Mouse (Mus musculus): ENCODE measurements around the gene Suox. TPM values are rescaled to one million over a fixed set of nuclear protein-coding genes. Genes with fewer than 3 reads are reported as not detected.
"Not testable (repeated sequence)": the region's sequence is repeated elsewhere in the genome, so short reads cannot be mapped to it uniquely, and the experiment has no call there.

Gene Suox
- polyA plus RNA-seq (2014; fragmentation: Nextera tagmentation; extraction: Ambion mirVana), result 12.5 and 12.7 TPM in 2 replicates

- Histone ChIP-seq H3K4me2 (peak within 1 kb of the TSS; percentile 79), H3K9me3 (ENCODE audit: control insufficient read depth, low read length) (no peaks in the 10 kb centered on the region), H3K27me3 (ENCODE audit: control insufficient read depth, insufficient read depth, low read length) (no peaks in the 10 kb centered on the region), H3K36me3 (ENCODE audit: control insufficient read depth, insufficient read depth, low read length) (no peaks in the 10 kb centered on the region), H3K4me1 (ENCODE audit: control insufficient read depth, insufficient read depth, low read length) (peaks cover 11% of the 10 kb centered on the region), H3K4me3 (ENCODE audit: low read depth, low read length) (peak within 1 kb of the TSS; percentile 48), H3K9ac (ENCODE audit: low read length) (peak within 1 kb of the TSS; percentile 62), H3K27ac (ENCODE audit: low read depth, low read length) (no peak within 1 kb of the TSS; the same call in 1 of the 2 replicates)
- under 1% methylated on average over 60 of the region's 60 CpGs for WGBS
- ATAC-seq (ENCODE audit: low FRiP score) (peak; percentile 95), DNase-seq (ENCODE audit: low spot score, missing footprints) (peak; percentile 99)
Measured at GRCm38 (mm10) chr10:128673763-128674468, at the start of gene Suox. TSS of gene Suox (minus strand) at chr10:128674073.

GRCm38 (mm10) chr10:128715559-128716537 is 42.0 kb upstream of the Suox start:
- no peak for DNase-seq (ENCODE audit: low spot score, missing footprints)
- ATAC-seq (ENCODE audit: low FRiP score), result no peak
- Histone ChIP-seq H3K4me3 (ENCODE audit: low read depth, low read length) (no peak overlapping the region), H3K27me3 (ENCODE audit: control insufficient read depth, insufficient read depth, low read length) (no peaks in the 10 kb centered on the region), H3K4me2 (no peak overlapping the region), H3K27ac (ENCODE audit: low read depth, low read length) (no peak overlapping the region), H3K36me3 (ENCODE audit: control insufficient read depth, insufficient read depth, low read length) (no peaks in the 10 kb centered on the region), H3K9me3 (ENCODE audit: control insufficient read depth, low read length) (no peaks in the 10 kb centered on the region), H3K9ac (ENCODE audit: low read length) (no peak overlapping the region), H3K4me1 (ENCODE audit: control insufficient read depth, insufficient read depth, low read length) (no peaks in the 10 kb centered on the region)
- 85% methylated on average over 19 of the region's 19 CpGs for WGBS

- not testable (repeated sequence) for H3K27ac ChIP-seq (ENCODE audit: low read depth, low read length); H3K4me3 ChIP-seq (ENCODE audit: low read depth, low read length); DNase-seq (ENCODE audit: low spot score, missing footprints); H3K9ac ChIP-seq (ENCODE audit: low read length); ATAC-seq (ENCODE audit: low FRiP score); H3K4me1 ChIP-seq (ENCODE audit: control insufficient read depth, insufficient read depth, low read length); H3K4me2 ChIP-seq; H3K36me3 ChIP-seq (ENCODE audit: control insufficient read depth, insufficient read depth, low read length); H3K27me3 ChIP-seq (ENCODE audit: control insufficient read depth, insufficient read depth, low read length); H3K9me3 ChIP-seq (ENCODE audit: control insufficient read depth, low read length)
- 92% methylated on average over 7 of the region's 7 CpGs for WGBS
Measured at GRCm38 (mm10) chr10:128711318-128711717, 37.4 kb upstream of the Suox start.

- H3K27me3 ChIP-seq (ENCODE audit: control insufficient read depth, insufficient read depth, low read length), result no peaks in the 10 kb centered on the region
- peak overlapping the region; percentile 59 for H3K4me2 ChIP-seq
- peak overlapping the region; percentile 54; the same call in 1 of the 2 replicates for H3K27ac ChIP-seq (ENCODE audit: low read depth, low read length)
- 13% methylated on average over 11 of the region's 11 CpGs for WGBS
- ATAC-seq (ENCODE audit: low FRiP score), result peak; percentile 39
- H3K4me3 ChIP-seq (ENCODE audit: low read depth, low read length), result peak overlapping the region; percentile 81
- H3K36me3 ChIP-seq (ENCODE audit: control insufficient read depth, insufficient read depth, low read length), result peaks cover 4% of the 10 kb centered on the region; the same call in 1 of the 2 replicates
- no peak for DNase-seq (ENCODE audit: low spot score, missing footprints)
- peaks cover 11% of the 10 kb centered on the region for H3K4me1 ChIP-seq (ENCODE audit: control insufficient read depth, insufficient read depth, low read length)
- H3K9ac ChIP-seq (ENCODE audit: low read length), result peak overlapping the region; percentile 82
- H3K9me3 ChIP-seq (ENCODE audit: control insufficient read depth, low read length), result no peaks in the 10 kb centered on the region
Measured at GRCm38 (mm10) chr10:128705317-128705693, 31.4 kb upstream of the Suox start.

GRCm38 (mm10) chr10:128704491-128705316 is 30.8 kb upstream of the Suox start, which contains the start of gene Cdk2:
TSS of gene Cdk2 (minus strand) at chr10:128705031.
- peak within 1 kb of the TSS; percentile 81 for H3K27ac ChIP-seq (ENCODE audit: low read depth, low read length)
- ATAC-seq (ENCODE audit: low FRiP score), result peak; percentile 96
- H3K9me3 ChIP-seq (ENCODE audit: control insufficient read depth, low read length), result no peaks in the 10 kb centered on the region
- peaks cover 6% of the 10 kb centered on the region; the same call in 1 of the 2 replicates for H3K36me3 ChIP-seq (ENCODE audit: control insufficient read depth, insufficient read depth, low read length)
- no peaks in the 10 kb centered on the region for H3K27me3 ChIP-seq (ENCODE audit: control insufficient read depth, insufficient read depth, low read length)
- H3K9ac ChIP-seq (ENCODE audit: low read length), result peak within 1 kb of the TSS; percentile 82
- peak within 1 kb of the TSS; percentile 81 for H3K4me3 ChIP-seq (ENCODE audit: low read depth, low read length)
- peak within 1 kb of the TSS; percentile 59 for H3K4me2 ChIP-seq
- DNase-seq (ENCODE audit: low spot score, missing footprints), result peak; percentile 99
- under 1% methylated on average over 62 of the region's 62 CpGs for WGBS
- peaks cover 11% of the 10 kb centered on the region for H3K4me1 ChIP-seq (ENCODE audit: control insufficient read depth, insufficient read depth, low read length)

- Histone ChIP-seq H3K4me3 (ENCODE audit: low read depth, low read length) (peak within 1 kb of the TSS; percentile 81), H3K9ac (ENCODE audit: low read length) (peak within 1 kb of the TSS; percentile 82), H3K27ac (ENCODE audit: low read depth, low read length) (peak within 1 kb of the TSS; percentile 81), H3K27me3 (ENCODE audit: control insufficient read depth, insufficient read depth, low read length) (no peaks in the 10 kb centered on the region), H3K9me3 (ENCODE audit: control insufficient read depth, low read length) (no peaks in the 10 kb centered on the region), H3K4me2 (peak within 1 kb of the TSS; percentile 59), H3K4me1 (ENCODE audit: control insufficient read depth, insufficient read depth, low read length) (peaks cover 11% of the 10 kb centered on the region), H3K36me3 (ENCODE audit: control insufficient read depth, insufficient read depth, low read length) (peaks cover 6% of the 10 kb centered on the region)
- WGBS, result 32% methylated on average over 4 of the region's 4 CpGs
- ATAC-seq (ENCODE audit: low FRiP score), result no peak
- DNase-seq (ENCODE audit: low spot score, missing footprints), result no peak
Measured at GRCm38 (mm10) chr10:128703895-128704294, 30.0 kb upstream of the Suox start, which contains the start of gene Pmel. TSS of gene Pmel (plus strand) at chr10:128704195.

- H3K9me3 ChIP-seq (ENCODE audit: control insufficient read depth, low read length), result no peaks in the 10 kb centered on the region
- no peak overlapping the region for H3K27ac ChIP-seq (ENCODE audit: low read depth, low read length)
- DNase-seq (ENCODE audit: low spot score, missing footprints) (no peak), ATAC-seq (ENCODE audit: low FRiP score) (no peak)
- H3K4me2 ChIP-seq, result no peak overlapping the region
- no peak overlapping the region for H3K4me3 ChIP-seq (ENCODE audit: low read depth, low read length)
- no peak overlapping the region for H3K9ac ChIP-seq (ENCODE audit: low read length)
- 86% methylated on average over 6 of the region's 6 CpGs for WGBS
- H3K4me1 ChIP-seq (ENCODE audit: control insufficient read depth, insufficient read depth, low read length), result peaks cover 11% of the 10 kb centered on the region
- H3K36me3 ChIP-seq (ENCODE audit: control insufficient read depth, insufficient read depth, low read length), result peaks cover 6% of the 10 kb centered on the region
- no peaks in the 10 kb centered on the region for H3K27me3 ChIP-seq (ENCODE audit: control insufficient read depth, insufficient read depth, low read length)
Measured at GRCm38 (mm10) chr10:128702328-128703007, 28.6 kb upstream of the Suox start.

- 85% methylated on average over 5 of the region's 5 CpGs for WGBS
- H3K36me3 ChIP-seq (ENCODE audit: control insufficient read depth, insufficient read depth, low read length), result peaks cover 6% of the 10 kb centered on the region
Measured at GRCm38 (mm10) chr10:128700712-128701111, 26.8 kb upstream of the Suox start.

More at GRCm38 (mm10) chr10:128700712-128701111, 26.8 kb upstream of the Suox start:
- no peaks in the 10 kb centered on the region for H3K9me3 ChIP-seq (ENCODE audit: control insufficient read depth, low read length)
- H3K4me3 ChIP-seq (ENCODE audit: low read depth, low read length), result no peak overlapping the region
- no peaks in the 10 kb centered on the region for H3K27me3 ChIP-seq (ENCODE audit: control insufficient read depth, insufficient read depth, low read length)
- H3K4me2 ChIP-seq, result no peak overlapping the region
- ATAC-seq (ENCODE audit: low FRiP score) (no peak), DNase-seq (ENCODE audit: low spot score, missing footprints) (no peak)
- no peak overlapping the region for H3K9ac ChIP-seq (ENCODE audit: low read length)
- no peak overlapping the region for H3K27ac ChIP-seq (ENCODE audit: low read depth, low read length)
- peaks cover 11% of the 10 kb centered on the region for H3K4me1 ChIP-seq (ENCODE audit: control insufficient read depth, insufficient read depth, low read length)
